Mouse (Mus musculus): ENCODE measurements around the gene H2-K1. TPM values are rescaled to one million over a fixed set of nuclear protein-coding genes. Genes with fewer than 3 reads are reported as not detected.

Gene H2-K1
- 987 and 1,071 TPM in 2 replicates for polyA plus RNA-seq (2012; rRNA removed)

DNA sequence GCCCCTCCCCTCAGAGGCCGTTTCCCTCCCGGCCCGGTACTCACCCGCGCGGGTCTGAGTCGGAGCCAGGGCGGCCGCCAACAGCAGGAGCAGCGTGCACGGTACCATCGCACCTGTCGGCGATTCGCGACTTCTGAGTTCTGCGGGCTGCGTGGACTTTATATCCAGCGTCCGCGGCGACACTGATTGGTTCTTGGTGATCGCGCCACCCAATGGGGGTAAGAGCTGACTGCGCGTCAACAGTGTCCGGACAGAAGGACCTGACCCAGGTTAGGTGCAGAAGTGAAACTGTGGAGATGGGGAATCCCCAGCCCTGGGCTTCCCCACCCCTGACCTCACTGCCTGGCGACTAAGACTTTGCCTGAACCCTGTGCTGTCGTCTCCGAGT lies at the start of gene H2-K1:
Gene H2-K1 (minus strand): TSS at position 198 of the 388 bp plus-strand sequence.
- peak; percentile 83 for DNase-seq (ENCODE audit: low spot score)

DNA sequence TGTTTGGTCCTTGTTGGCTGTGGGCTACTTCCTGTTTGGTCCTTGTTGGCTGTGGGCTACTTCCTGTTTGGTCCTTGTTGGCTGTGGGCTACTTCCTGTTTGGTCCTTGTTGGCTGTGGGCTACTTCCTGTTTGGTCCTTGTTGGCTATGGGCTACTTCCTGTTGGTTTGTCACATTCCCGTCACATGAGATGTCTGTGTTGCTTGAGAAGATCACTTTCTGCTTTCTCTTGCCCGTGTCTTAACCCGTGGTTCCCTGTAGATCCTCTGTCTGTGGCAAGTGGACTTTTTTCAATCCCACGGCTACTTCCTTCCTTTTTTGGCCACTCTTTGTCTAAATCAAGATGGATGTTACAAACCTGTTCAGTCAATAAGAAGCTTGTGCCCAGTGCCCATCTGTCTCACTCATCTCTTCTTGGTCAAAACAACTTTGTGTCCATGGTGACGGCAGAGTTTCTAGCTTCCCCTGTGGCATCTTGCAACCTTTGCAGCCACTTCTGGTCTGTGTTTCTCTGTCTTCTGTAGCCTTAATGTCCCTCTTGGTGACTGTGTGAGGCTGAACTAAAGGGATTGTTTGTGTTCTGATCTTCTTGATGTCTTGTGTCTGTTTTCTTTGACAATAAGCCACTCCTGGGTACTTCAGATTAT lies 47.4 kb upstream of the H2-K1 start:
- DNase-seq (ENCODE audit: low spot score) = no peak

DNA sequence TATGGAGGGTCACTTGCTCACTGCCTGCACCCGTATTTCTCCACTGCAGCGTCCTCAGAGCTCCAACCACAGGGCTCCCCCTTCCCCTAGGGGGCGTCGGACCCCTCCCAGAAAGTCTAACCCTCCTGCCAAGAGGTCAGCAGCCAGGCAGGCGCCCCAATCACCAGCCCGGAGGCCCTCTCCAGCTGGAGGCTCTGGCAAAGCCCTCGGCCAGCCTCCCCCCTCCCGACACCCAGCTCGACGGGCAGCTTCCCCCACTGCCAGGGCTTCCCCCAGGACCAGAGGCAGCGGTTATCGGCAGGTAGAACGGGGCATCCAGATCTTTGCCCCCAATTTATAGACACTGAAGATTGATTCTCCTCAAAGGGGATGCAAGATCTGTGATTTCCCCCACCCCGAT lies 45.8 kb upstream of the H2-K1 start:
- DNase-seq (ENCODE audit: low spot score) = no peak

DNA sequence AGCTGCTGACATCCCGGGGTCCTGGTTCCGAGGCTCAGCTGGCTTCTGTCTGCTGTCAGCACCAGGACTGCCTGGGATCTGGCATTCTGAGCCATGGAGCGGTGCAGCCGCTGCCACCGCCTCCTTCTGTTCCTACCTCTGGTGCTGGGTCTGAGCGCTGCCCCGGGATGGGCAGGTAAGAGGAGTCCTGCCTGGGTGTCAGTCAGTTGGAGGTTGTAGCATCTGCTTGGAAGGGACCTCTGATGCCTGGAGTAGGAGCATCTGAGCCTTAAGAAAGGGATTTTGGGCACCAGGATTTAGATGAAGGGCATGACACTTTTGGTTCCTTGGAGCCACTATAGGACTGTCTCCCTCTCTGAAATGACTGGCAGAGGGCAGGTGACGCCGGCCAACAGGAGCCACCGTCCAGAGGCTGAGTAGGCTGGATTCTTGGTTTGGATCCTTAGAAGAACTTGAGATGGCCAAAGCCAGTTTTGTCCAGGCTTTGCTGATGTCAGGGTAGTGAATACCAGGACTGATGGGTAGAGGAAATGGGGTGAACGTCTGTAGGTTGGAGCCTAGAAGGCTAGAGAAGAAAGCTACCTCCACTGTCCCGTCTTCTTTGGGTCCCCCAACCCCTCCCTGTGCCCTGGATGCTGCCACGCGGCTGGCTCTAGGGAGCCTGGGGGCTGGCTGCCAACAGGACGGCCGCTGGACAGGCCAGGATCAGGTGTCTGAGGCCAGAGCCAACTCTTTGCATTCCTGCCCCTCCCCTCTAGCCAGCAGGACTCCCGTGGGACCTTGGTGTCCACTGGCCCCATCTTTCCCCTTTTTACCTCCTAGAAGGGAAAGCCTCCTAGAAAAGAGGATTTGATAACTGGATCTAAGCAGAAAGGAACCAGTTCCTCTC lies 39.7 kb upstream of the H2-K1 start:
- no peak for DNase-seq (ENCODE audit: low spot score)

DNA sequence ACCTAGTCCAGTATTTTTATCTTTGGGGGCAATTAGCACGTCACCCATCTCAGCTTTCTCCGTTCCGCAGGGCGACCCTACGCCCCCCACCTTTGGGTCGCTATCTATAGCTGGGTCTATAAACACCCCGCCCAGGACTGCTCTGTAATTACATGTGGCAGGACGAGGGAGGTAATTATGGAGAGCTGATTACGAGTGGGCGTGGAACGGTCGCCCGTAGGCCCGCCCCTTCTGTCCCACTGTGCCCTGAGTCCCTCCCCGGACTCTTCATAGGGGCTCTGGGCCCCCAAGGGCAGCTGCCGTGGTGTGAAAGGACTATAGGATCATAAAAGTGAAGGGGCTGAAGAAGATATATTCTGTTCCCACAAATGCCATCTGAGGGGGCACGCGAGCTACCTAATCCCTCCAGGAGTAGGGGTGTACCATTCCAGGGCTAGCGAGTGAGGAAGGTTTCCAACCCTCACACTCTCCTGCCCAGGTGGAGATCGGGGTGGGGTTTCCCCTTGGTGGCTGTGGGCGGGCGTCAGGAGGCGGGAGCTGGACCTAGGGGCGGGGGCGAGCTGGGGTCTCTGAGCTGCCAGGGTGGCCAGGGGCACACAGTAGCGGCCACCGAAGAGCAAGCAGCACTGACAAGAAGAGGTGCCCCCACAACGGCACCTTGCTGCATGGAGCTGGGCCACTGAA lies 38.9 kb upstream of the H2-K1 start, which contains the start of gene Col11a2:
Gene Col11a2 (plus strand): TSS at position 560 of the 684 bp plus-strand sequence.
- DNase-seq (ENCODE audit: low spot score) = no peak

DNA sequence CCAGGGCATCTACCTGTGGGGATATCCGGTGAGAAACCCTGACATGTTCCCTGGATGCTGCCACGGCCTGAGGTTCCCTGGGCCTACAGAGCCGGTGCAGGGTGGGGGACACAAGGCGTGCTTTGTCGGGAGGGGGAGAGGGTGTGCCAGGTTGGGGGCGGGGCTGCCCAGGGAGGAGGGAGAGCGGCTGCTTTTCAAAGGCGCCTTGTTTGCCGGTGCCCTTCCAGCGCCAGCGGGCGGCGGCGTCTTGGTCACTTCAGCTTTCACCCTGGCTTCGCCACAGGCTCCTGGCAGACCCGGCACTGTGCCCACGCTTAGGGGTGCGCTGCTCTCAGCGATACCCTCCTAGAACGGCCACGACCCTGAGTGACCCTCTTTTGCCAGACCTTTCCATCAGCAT lies 38.3 kb upstream of the H2-K1 start:
- DNase-seq (ENCODE audit: low spot score) = no peak

DNA sequence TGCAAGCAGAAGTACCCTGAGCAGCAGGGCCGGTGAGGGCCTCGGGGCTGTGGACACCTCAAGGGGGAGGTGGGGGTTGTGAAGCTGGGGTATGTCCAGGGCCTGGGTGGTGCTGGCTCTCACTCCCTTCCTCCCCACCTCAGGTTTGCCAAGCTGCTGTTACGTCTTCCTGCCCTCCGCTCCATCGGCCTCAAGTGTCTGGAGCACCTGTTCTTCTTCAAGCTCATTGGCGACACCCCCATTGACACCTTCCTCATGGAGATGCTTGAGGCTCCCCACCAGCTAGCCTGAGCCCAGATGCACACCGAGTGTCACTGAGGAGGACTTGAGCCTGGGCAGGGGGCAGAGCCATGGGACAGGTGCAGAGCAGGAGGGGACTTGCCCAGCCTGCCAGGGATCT lies 37.1 kb upstream of the H2-K1 start:
- no peak for DNase-seq (ENCODE audit: low spot score)

DNA sequence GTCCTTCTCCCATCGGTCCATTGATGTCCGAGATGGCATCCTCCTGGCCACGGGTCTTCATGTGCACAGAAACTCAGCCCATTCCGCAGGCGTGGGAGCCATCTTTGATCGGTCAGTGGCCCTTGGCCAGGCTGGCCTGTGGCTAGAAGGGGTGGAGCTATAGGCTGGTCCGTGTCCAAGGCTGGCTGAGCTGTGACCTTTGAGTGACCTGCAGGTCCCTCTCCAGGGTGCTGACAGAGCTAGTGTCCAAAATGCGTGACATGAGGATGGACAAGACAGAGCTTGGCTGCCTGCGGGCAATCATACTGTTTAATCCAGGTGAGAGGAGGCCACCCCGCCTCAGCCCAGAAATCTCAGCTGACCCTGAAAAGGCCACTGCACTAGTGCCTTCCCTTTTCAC lies 36.5 kb upstream of the H2-K1 start:
- DNase-seq (ENCODE audit: low spot score) = no peak

DNA sequence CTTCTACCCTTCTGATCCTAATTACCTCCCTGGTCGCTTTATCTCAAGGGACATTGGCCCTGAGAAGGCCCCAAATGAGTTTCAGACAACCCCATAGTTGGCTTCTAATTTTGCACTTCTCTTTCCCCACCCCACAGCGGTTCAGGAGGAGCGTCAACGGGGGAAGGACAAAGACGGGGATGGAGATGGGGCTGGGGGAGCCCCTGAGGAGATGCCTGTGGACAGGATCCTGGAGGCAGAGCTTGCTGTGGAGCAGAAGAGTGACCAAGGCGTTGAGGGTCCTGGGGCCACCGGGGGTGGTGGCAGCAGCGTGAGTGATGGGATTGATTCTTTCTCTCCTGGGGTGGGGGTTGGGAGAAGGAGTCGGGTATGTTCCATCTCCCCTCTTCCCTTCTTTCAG lies 35.4 kb upstream of the H2-K1 start:
- DNase-seq (ENCODE audit: low spot score) = no peak

DNA sequence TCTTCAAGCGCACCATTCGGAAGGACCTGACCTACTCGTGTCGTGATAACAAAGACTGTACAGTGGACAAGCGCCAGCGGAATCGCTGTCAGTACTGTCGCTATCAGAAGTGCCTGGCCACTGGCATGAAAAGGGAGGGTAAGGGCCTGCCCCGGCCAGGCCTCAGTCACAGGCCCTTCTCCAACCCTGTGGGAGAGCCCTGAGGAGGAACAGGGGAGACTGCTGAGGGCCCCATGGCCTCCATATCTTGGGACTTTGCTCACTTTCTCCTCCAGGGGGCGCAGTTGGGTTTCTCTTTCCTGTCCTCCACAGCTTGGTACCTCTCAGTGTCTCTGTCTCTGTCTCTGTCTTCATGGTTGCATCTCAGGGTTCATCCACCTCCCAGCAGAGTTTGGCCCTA lies 33.9 kb upstream of the H2-K1 start:
- peak; percentile 29 for DNase-seq (ENCODE audit: low spot score)

DNA sequence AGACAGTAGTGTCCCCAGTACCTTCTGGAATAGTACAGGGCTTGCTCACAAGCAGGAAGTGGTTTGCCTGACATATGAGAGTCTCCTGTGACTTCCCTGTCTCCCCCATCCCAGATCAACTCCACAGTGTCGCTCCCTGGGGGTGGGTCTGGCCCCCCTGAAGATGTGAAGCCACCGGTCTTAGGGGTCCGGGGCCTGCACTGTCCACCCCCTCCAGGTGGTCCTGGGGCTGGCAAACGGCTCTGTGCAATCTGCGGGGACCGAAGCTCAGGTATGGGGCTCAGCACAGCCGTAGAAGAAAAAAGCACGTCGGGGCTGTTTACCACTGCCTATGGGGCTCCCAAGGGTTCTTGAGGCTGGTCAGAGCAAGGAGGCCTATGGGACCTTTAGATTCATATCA lies 33.3 kb upstream of the H2-K1 start:
- DNase-seq (ENCODE audit: low spot score) = peak; percentile 26

DNA sequence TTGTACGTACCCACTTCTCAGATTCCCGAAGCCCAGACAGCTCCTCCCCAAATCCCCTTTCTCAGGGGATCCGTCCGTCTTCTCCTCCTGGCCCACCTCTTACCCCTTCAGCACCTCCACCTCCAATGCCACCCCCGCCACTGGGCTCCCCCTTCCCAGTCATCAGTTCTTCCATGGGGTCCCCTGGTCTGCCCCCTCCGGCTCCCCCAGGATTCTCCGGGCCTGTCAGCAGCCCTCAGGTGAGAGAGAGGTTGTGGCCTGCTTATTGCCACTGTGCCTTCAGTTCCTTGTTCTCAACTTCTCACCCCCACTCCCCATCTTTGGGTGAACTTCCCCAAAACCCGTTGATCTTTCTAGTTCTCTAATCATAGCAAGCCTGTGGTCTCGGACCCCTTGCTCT lies 32.7 kb upstream of the H2-K1 start:
- peak; percentile 37 for DNase-seq (ENCODE audit: low spot score)

DNA sequence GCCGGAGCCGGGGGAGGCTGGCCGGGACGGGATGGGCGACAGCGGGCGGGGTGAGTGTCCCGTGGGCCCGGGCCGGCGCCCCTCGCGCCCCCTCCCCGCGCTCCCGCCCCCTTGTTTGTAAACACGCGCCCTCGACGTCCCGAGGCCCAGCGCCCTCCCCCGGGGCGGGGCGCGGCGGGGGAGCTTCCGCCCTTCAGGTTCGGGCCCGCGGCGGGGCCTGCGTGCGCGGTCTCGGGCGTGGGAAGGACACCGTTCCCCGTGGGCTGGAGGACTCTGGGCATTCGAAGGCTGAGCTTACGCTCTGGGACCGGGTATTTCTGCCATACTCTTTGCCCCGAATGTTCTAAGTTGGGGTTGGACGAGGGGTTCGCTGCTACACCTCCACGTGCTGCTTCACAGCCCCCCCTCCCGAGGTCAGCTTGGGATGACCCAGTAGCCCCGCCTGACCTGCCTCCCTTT lies 32.1 kb upstream of the H2-K1 start:
- no peak for DNase-seq (ENCODE audit: low spot score)

DNA sequence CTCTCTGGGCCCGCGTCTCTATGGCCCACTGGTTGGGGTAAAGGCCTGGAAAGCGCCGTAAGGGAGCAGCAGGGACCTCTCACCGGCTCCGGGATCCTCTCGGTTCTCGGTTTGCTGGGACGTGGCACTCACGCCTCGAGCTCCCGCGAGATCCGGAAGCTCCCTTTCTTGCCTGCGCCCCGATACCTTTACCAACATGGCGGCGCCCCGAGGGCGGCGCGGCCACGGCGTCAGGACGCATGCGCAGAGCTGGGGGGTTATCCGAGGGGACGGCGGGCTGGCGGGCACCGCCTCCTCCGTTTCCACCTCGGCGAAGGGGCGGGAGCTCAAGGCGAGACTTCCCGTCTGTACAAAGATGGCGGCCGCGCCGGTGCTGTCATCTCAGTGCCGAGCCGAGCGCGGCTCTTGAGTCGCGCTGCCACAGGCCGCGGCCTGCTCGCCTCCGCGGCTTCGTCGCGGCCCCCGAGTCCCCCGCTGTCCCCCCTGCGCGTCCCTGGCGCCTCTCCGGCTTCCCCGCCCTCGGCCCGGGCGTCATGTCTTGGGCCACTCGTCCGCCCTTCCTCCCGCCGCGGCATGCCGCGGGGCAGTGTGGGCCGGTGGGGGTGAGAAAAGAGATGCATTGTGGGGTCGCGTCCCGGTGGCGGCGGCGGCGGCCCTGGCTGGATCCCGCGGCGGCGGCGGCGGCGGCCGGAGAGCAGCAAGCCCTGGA lies 31.5 kb upstream of the H2-K1 start, which contains the start of the genes Slc39a7 and Rxrb:
Gene Slc39a7 (minus strand): TSS at position 218 of the 709 bp plus-strand sequence.
Gene Rxrb (plus strand): TSS at position 348 of the 709 bp plus-strand sequence.
- DNase-seq (ENCODE audit: low spot score) = peak; percentile 99

DNA sequence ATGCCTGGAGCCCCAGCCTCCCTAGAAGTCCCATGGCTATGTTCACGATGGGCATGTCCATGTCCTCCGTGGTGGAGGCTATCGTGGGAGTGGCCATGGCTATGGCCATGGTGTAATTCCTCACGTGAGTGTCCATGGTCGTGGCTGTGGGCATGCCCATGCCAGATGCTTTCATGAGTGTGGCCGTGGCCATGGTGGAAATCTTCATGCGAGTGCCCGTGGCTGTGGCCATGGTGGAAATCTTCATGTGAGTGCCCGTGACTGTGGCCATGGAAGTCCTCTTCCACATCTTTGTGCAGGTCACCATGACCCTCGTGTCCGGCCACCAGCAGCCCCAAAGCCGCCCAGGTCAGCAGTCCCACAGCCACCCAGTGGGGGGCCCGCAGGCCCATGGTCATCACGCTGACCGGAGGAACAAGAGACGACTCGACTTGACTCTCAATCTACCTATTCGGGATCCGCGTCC lies 30.7 kb upstream of the H2-K1 start:
- DNase-seq (ENCODE audit: low spot score) = peak; percentile 32

DNA sequence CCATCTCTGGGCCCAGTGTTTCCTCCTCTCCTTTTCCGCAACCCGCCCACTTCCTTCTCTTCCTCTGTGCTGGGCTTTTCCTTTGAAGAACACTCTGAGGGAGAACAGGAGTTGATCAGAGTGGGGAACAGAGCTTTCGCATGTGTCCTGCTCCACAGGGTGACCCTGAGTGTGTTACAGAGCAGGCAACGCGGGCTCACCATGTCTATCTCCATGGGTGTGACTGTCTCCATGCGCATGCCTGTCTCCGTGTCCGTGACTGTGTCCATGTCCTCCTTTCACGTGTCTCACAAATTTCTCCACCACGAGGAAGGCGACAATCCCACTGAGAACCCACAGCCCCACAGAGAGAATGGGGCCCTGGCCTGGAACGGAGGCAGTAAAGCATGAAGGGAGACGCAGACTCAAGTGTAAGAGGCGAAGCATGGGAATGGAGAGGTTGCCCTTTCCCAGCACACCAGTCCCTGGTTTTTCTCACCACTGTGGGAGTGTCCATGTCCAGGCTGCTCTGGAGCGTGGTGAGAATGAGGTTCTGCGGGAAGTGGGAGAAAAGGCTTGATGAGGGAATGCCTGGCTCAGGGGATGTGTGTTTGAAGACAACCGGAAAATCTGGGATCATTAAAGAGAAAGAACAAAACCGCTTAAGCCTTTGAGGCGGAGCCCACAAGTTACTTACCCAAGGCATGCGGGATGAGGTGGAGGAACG lies 29.9 kb upstream of the H2-K1 start:
- no peak for DNase-seq (ENCODE audit: low spot score)

DNA sequence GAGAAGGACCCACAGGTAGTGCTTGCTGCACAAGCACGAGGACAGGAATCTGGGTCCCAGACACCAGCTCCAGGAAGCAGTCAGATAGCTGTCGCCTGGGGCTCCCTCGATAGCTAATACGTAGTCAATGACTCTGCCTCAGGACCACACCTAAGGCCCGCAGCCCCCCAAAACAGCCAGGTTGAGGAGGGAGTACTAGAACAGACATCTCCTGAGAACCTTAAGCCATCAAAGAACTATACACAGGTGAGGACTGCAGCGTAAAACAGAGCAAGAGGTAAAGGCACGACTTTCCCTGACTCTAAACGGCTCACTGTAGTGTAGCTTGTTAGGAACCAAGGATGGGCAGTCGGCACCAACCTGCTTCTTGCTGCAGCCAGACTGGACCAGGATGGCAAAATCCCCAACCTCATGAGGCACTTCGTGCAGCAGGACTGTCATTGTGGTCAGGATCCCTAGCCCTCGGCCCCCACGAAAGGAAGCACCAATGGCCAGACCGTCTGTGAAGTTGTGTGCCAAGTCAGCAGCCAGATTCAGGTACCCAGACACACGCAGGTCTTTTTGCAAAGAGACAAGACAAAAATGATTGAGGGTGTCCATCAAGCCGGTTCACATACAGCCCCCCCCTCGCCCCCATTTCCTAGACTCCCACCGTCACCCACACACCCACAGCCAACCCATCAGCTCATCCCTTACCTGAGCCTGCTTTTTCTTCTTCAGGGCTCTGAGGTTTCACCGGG lies 29.2 kb upstream of the H2-K1 start:
- DNase-seq (ENCODE audit: low spot score) = no peak

DNA sequence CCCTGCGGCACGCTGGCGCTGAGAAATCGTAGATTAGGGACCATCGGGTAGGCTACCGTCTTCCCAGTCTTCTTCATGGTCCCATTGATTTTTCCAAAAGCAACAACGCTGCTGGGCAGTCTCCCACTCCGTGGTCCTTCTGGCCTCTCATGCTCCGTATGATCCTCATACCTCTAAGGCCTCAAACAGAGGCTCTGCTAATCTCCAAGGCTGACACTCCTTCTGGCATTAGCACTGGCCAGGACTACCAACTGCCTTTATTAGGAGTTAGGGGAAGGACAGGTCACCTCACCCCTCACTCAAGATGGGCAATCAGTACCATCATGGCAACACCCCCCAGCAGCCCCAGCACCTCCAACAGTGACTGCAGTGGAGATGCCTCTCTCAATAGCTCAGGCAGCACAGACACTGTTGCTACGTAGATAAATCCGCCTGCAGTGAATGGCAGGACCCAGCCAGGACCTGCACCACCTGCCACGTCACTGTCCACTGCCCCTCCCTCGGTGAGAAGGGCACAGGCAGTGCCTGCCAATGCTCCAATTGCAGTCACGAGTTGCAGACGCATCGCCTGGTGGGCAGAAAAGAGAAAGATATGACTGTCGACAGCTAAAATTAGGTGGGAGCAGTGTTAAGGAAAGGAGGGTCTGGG lies 28.5 kb upstream of the H2-K1 start:
- DNase-seq (ENCODE audit: low spot score) = no peak

DNA sequence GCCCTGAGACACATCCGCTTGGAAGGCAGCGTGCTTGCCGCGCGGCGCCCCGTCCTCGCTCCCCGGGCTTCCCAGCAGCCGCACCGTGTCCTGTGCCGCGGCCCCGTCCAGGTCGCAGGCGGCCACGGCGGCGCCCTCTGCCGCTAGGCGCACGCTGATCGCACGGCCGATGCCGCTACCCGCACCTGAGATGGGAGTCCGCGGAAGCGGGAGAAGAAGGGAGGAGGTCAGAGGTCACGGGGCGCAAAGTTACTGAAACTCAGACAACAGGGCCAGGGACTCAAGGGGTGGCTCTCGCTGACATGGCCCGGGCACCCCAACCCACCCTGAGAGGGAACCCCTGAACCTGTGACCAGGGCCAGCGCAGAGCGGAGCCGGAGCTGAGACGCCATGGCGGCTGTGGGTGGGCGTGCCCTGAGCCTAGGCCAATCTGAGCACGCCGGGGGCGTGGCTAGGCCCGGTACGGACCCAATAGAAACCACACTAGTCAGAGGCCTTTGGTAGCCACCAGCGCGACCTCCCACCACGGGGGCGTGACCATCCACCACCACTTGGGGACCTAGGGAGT lies 27.6 kb upstream of the H2-K1 start, which contains the start of gene H2-Ke6:
Gene H2-Ke6 (minus strand): TSS at position 405 of the 568 bp plus-strand sequence.
- peak; percentile 86 for DNase-seq (ENCODE audit: low spot score)

Measured in urinary bladder, adult 2 months (tissue).